Mouse (Mus musculus) T-helper 2 cell (primary cell): ENCODE data around the gene Foxf2.

Experiments used
- in situ Hi-C: fragments of 300-600 bp; cut with MboI, MseI; formaldehyde crosslinking; loops from one replicate; pipeline ENCODE4 v1.15.1; 2025; ENCODE audit warnings: high pct_unique_total_duplicates

The Foxf2 gene

GRCm38 (mm10) chr13:31672093-31672492, 46.5 kb downstream of the Foxf2 start:
- in situ Hi-C loops, result no loop called here
